Mouse (Mus musculus) heart, adult 9 months (tissue): ENCODE data around the gene Lbhd2.

Source experiments
- DNase-seq, 2 experiments: peaks; one replicate each; pipeline ENCODE4 v3.0.0; 2022; ENCODE audit warnings: low spot score in 2 of 2

Lbhd2 gene

GRCm38 (mm10) chr12:111430868-111431817 lies 24.5 kb downstream of the Lbhd2 start:
- peak in 1 of 2 experiments; percentile 43 for DNase-seq

GRCm38 (mm10) chr12:111432097-111432496 lies 25.5 kb downstream of the Lbhd2 start:
- no peak for DNase-seq

DNA sequence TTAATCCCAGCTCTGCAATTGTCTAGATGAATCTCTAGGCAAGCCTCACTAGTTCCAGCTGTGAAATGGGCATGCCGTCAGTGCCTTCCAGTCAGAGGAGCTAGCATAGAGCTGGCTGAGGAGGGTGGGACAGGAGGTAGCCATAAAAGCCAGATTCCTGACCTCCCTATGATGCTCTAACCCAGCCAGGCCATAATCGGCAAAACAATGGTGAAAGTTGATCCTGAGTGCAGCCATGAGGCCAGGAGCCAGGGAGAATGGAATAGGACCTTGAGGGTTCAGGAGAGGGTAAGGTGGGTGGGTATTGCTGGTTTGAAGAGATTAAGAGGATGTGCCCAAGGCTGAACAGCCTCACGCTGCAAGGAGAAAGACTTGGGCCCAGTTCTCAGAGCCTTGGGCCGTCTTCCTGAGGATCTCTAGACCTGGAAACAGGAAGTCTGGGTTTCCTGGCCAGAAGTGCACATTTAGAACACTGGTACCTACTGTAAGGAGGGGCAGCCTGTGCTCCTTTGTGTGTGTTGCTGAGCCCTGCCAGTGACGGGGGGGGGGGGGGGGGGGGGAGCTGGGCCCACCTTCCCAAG lies 26.2 kb downstream of the Lbhd2 start:
- no peak for DNase-seq

GRCm38 (mm10) chr12:111434164-111434744 lies 27.6 kb downstream of the Lbhd2 start:
- no peak for DNase-seq

DNA sequence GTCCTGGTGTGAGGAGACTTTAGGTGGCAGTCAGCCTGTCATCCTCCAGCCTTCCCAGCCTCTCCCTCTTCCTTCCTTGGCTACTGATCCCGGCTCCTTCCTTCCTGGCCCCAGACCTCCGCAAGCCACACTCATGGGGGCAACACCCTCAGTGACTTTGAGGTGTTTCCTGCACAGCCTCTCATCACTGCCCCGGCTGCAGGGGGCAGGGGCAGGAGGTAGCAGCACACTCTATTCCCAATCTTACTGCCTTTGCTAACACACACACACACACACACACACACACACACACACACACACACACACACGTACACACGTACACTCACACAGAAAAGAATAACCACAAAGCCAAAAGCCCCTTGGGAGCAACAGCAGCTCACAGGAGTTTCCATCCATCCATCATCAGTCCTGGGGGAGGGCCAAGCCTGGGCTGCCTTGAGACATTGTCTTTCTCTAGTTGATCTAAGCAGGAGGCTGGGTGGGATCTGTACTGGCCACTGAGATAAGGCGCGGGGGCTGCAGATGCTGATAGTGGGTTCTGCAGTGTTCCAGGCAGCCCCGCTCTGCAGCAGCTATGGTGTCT lies 28.2 kb downstream of the Lbhd2 start:
- DNase-seq = no peak

- no peak for DNase-seq
Measured at GRCm38 (mm10) chr12:111436170-111436569, 29.6 kb downstream of the Lbhd2 start.

DNA sequence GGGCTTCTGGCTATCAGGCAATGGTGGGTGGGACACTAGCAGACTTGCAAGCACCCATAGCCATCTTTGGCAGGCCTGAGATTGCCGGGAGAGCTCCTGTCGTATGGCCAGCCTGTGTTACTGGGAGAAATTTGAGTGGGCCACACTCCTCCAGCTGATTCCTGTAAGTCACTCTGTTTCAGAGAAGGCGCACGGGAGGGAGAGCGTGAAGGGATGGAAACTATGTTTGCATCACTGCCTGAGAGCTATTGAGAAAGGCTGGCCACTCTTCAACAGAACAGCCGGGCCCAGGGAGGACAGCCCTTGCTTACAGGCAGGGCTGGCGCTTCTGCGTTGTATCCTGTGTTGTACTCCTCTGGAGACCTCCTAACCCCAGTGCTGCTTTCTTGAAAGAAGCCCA lies 30.0 kb downstream of the Lbhd2 start:
- peak; percentile 39 to 47 for DNase-seq

DNA sequence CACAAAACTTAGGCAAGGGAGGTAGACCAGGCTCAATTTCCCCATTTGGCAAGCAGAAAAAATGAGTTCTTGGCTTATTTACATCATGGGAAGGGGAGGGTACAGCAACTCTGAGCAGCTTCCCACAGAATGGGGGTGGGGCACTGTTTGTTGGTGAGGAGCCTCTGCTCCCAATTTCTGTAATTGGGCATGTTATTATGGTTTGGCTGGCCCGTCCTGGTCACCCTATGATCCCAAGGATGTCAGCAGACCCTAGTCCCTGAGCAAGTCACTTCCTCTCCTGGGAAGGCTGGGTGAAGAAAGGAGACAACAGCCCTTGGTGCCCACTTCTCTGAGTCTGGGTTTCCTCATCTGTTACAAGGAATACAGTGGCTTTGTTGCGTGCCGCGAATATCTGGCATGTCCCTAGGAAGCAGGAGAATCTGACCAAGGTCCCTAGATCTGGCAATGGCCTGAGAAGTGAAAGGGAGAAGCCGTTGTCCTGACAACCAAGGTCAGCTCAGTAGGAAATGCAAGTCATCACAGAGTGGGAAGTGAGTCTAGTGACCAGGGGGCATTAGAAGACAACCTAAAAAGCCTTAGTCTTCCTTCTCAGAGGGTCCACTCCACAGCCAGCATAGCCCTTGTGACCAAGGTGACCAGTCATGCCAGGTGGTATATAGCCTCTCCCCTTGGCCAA lies 30.8 kb downstream of the Lbhd2 start:
- DNase-seq = peak in 1 of 2 experiments; percentile 45

DNA sequence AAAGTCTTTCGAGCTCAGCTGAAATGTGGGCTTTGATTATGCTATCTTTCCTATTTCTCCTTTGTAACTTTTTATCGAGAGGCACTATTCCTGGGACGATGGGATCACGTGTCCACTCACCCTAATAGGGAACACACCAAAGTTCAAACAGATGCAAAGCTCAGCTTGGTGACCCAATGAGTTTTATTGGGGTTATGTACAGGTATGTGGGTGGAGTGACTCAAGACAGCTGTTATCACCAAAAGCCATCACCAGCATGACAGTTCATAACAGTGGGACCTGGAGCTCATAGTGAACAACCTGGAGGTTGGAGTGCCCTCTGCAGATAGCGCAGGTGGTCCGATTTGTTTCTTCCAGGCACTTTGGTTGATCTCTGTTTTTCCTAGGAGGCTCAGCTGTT lies 32.2 kb downstream of the Lbhd2 start:
- no peak for DNase-seq

DNA sequence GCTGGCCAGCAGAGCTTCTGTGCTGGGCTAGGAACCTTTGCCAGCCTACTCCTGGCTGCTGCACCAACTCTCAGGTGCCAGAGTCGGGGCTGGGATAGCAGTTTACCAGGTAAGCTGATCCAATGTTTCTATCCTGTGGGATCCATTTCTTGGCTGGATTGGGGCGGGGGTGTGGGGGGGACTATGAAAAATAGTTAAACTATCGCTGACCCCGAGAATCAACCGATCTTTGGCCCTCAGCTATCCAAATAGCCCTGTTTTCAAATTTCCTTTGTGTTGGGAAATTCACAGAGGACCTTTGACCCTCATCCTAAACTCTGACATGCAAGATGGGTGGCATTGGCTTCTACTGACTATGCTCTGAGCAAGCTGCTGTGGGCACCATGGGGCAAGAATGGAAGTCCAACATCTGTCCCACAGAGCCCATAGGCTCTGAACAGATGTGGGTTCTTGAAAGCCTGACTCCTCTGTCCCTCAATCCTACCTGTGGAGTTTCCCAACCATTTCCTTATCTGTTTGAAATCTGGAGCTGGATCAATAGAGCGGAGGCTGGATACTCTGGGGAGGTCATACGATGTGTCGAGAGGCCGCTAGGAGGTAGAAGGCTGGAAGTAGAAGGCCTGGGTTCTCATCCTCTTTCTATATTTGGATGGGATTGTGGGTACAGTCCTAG lies 34.2 kb downstream of the Lbhd2 start:
- DNase-seq = no peak

- DNase-seq = no peak
Measured at GRCm38 (mm10) chr12:111441523-111441922, 34.9 kb downstream of the Lbhd2 start.

GRCm38 (mm10) chr12:111442309-111443010 lies 35.9 kb downstream of the Lbhd2 start, which contains the start of gene Tnfaip2:
TSS of gene Tnfaip2 (plus strand) at chr12:111442469.
- peak; percentile 89 to 90 for DNase-seq

GRCm38 (mm10) chr12:111443011-111443870 lies 36.6 kb downstream of the Lbhd2 start:
- DNase-seq = peak; percentile 67 to 71

- peak in 1 of 2 experiments; percentile 42 for DNase-seq
Measured at GRCm38 (mm10) chr12:111443921-111444831, 37.6 kb downstream of the Lbhd2 start.

- DNase-seq = no peak
Measured at GRCm38 (mm10) chr12:111445161-111445889, 38.7 kb downstream of the Lbhd2 start.

GRCm38 (mm10) chr12:111445890-111446613 lies 39.4 kb downstream of the Lbhd2 start:
- DNase-seq = no peak

DNA sequence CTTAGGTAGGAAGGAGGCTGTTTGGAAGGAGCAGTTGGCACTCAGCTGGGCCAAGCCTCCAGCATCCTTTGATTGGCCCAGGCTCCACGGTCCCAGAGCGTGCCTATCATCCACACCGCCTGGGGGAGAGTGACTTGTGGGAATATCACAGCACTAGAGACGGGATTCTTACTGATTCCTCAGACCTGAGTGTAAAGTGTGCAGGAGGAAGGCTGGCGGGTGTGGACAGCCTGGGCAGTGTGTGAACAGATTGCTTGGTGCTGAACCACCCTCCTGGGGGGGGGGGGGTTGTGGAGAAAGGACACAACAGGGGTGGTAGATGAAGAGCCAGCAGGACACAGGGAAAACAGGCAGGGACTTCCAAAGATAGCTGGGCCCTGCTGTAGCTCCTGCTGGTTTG lies 40.1 kb downstream of the Lbhd2 start:
- no peak for DNase-seq
